Mouse (Mus musculus) kidney, adult 8-10 months (tissue): ENCODE measurements around the gene Dtx2.
A peak's percentile ranks its signal among the peaks of the same experiment; 100 is the strongest.

Experiments
- DNase-seq, 2 experiments: peaks; one replicate each; pipeline ENCODE4 v3.0.0; 2022

Dtx2 gene

DNA sequence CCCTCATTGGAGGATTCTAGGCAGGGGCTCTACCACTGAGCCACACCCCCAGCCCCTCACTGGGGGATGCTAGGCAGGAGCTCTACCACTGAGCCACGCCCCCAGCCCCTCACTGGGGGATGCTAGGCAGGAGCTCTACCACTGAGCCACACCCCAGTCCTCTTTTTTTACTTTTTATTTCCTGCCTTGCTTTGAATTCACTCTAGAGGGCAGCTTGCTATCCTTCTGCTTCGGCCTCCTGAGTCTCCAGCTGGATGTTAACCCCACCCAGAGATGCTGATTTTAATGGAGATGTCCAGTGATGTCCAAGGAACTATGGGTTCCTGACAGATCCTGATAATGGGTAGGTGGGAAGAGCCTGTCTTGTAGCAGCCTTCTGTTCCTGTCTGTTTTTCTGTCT is 74.8 kb downstream of the Dtx2 start:
- DNase-seq: no peak

DNA sequence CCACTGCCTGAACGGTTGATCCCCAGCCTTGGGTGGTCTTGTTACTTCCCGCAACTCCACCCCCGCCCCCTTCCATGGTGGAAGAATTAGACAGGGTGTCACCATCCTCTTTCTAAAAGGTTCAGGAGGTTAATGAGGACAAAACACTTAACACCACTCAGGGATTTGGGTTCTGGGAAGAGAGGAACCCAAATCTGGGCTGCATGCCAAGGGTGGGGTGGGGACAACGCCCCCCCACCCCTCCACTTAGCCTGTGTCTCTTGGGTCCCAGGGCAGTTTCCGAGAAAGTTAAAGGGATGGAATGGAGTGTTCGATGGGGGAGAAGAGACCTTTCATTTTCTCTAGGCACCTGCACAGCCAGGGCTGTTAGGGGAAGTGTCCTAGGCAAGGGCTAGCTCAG is 78.5 kb downstream of the Dtx2 start:
- no peak for DNase-seq

DNA sequence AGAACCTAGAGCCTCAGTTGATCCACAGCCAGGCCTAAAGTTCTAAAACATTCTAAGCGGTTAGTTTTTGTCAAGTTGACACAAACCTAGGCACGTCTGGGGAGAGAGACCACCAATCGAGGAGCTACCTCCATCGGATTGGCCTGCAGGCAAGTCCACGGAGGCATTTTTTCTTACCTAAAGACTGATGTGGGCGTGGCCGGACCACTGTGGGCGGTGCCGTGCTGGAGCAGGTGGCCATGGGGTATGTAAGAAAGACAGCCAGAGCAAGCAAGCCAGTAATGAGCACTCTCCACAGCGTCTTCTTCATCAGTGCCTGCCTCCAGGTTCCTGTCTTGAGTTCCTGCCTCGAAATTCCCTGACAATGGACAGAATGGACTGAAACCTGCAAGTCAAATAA is 78.9 kb downstream of the Dtx2 start:
- DNase-seq: no peak

- DNase-seq: no peak
Observed at GRCm38 (mm10) chr5:136075076-136075475, 80.5 kb downstream of the Dtx2 start.

GRCm38 (mm10) chr5:136076284-136076683 is 81.7 kb downstream of the Dtx2 start:
- no peak for DNase-seq

DNA sequence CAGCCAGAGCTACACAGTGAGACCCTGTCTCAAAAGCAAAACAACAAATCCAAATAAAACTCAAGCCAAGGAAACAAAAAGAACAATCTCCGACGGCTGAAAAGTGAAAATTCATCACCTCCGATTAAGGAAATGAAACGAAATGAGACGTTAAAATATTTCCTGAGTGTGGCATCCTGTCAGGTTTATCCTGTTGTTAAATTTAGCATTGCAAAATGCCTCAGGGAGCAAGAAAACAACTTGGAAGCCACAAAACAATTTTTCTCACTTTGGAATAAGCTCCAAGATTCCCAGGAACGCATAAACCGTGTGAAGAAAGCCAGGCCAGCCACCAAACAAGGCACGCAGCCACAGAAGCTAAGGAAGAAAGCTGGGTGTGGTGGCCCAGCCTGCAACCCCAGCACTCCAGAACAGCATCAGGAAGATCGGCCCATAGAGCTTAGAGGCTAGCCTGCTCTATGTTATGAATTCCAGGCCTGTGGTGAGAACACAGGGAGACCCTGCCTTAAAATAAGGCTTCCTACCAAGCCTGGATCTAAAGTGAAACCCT is 82.5 kb downstream of the Dtx2 start:
- peak; percentile 23 to 38 for DNase-seq

DNA sequence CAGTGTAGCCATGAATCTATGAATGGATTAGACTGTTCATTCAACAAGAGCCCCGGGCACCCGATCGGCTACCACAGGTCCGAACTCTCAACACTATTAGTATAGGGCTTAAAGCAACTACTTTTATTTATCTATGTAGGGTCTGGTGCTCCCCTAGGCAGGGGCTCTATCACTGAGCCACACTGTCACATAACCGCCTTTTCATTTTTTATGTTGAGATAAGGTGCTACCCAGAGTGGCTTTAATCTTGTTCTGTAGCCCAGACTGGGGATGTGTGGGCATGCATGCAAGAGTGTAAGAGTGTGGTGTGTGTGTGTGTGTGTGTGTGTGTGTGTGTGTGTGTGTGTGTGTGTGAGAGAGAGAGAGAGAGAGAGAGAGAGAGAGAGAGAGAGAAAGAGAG is 83.5 kb downstream of the Dtx2 start:
- DNase-seq: no peak

DNA sequence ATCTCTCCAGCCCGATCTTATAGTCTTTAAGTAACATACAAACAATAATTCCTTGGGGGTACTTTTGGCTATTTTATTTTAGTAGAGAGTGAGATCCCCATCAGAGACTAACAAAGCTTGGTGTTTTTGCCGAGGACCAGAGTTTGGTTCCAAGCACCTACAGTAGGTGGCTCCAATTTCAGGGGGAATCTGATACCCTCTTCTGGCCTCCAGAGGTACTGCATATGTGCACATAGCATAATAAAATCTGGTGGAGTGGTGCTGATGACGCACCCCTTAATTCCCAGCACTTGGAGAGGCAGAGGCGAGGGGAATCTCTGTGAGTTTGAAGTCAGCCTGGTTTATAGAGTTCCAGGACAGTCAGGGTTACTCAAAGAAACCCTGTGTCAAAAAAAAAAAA is 87.7 kb downstream of the Dtx2 start:
- DNase-seq: no peak
